Mouse (Mus musculus): ENCODE data around the gene Sh3rf3. TPM values are rescaled to one million over a fixed set of nuclear protein-coding genes. Genes with fewer than 3 reads are reported as not detected.

The Sh3rf3 gene
- polyA plus RNA-seq, 1 experiment from 2014 or later: 1.7 TPM

- ChIA-PET CTCF (interaction anchor here (0.7 to 4.9 kb wide), 9 partner anchors 9 to 130 kb away, joined by 3 to 36 read pairs (median 5); no protein-coding TSS in a partner anchor), POLR2A (interaction anchor here (0.6 kb wide), 1 partner anchor 72 kb away, joined by 3 read pairs; no protein-coding TSS in a partner anchor)
- in situ Hi-C loops (cut with MboI; ENCODE audit: low pct_unique_long_range_greater_than_20kb): loop anchor here (5.0 to 10.0 kb wide), 3 partner anchors 121 to 698 kb away; no protein-coding TSS in a partner anchor
- DNase-seq (ENCODE audit: low read depth, low spot score) (no peak), ATAC-seq (no peak)
- H3K27me3 ChIP-seq: no peaks in the 10 kb centered on the region
- peak; percentile 88 for TF ChIP-seq CTCF (IDR thresholded peaks at IDR 0.05)
These were observed 353.2 kb downstream of the Sh3rf3 start for GRCm38 (mm10) chr10:59166104-59166944.

GRCm38 (mm10) chr10:59171042-59171441 lies 357.9 kb downstream of the Sh3rf3 start:
- in situ Hi-C loops (cut with MboI; ENCODE audit: low pct_unique_long_range_greater_than_20kb): no loop called here
- CTCF ChIA-PET: interaction anchor here (1.1 to 3.8 kb wide), 2 partner anchors 121 to 184 kb away, joined by 4 to 16 read pairs; no protein-coding TSS in a partner anchor
- TF ChIP-seq CTCF (IDR thresholded peaks at IDR 0.05): no peak
- no peak for ATAC-seq
- H3K27me3 ChIP-seq: no peaks in the 10 kb centered on the region
- POLR2A ChIA-PET: no interaction called here
- no peak for DNase-seq (ENCODE audit: low read depth, low spot score)

- ChIA-PET CTCF (interaction anchor here (1.1 to 3.8 kb wide), 5 partner anchors 8 to 120 kb away, joined by 3 to 16 read pairs (median 5); no protein-coding TSS in a partner anchor), POLR2A (no interaction called here)
- H3K27me3 ChIP-seq: no peaks in the 10 kb centered on the region
- TF ChIP-seq CTCF (IDR thresholded peaks at IDR 0.05): no peak
- in situ Hi-C loops (cut with MboI; ENCODE audit: low pct_unique_long_range_greater_than_20kb): no loop called here
- DNase-seq (ENCODE audit: low read depth, low spot score) (no peak), ATAC-seq (no peak)
These were observed 359.4 kb downstream of the Sh3rf3 start for GRCm38 (mm10) chr10:59172539-59172938.

GRCm38 (mm10) chr10:59179620-59180019 lies 366.5 kb downstream of the Sh3rf3 start:
- no peak for ATAC-seq

DNA sequence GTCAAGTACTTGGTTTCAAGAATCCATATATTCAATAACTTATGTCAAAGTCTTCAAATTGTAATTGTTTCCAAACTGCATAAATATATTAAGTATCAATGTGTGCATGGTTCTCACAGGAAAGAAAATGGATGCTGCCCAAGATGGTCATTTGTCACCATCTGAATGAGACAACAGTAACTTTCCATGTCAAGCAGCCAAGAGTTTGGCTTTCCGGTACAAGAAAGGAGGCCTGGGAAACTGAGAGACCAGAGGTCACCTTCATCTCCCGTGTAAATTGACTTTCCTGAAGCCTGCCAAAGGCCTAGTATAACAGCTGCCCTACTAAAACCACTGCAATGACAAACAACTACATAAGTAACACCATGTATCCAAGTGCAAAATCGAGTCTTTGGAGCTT lies 369.1 kb downstream of the Sh3rf3 start:
- in situ Hi-C loops (cut with MboI; ENCODE audit: low pct_unique_long_range_greater_than_20kb): no loop called here

More at GRCm38 (mm10) chr10:59179620-59180019, 366.5 kb downstream of the Sh3rf3 start:
- no peak for TF ChIP-seq CTCF (IDR thresholded peaks at IDR 0.05)
- H3K27me3 ChIP-seq: no peaks in the 10 kb centered on the region
- CTCF ChIA-PET: no interaction called here
- no peak for DNase-seq (ENCODE audit: low read depth, low spot score)
- in situ Hi-C loops (cut with MboI; ENCODE audit: low pct_unique_long_range_greater_than_20kb): no loop called here
- POLR2A ChIA-PET: no interaction called here

More for the DNA sequence above, 369.1 kb downstream of the Sh3rf3 start:
- ChIA-PET POLR2A (no interaction called here), CTCF (no interaction called here)
- TF ChIP-seq CTCF (IDR thresholded peaks at IDR 0.05): no peak
- no peaks in the 10 kb centered on the region for H3K27me3 ChIP-seq
- ATAC-seq: no peak
- no peak for DNase-seq (ENCODE audit: low read depth, low spot score)

Other genes starting within 250 kb of the Sh3rf3 start
- 0.45 TPM for gene Edar, start 137.7 kb upstream of the Sh3rf3 start, polyA plus RNA-seq (2021)
- gene Gm17542, start 95.1 kb upstream of the Sh3rf3 start, polyA plus RNA-seq (2021): not detected

Measured in Patski (cell line).